Mouse (Mus musculus) olfactory bulb, adult 2 months (tissue): ENCODE data around the gene Olfr229.
"Not testable (repeated sequence)": the region's sequence is repeated elsewhere in the genome, so short reads cannot be mapped to it uniquely, and the experiment has no call there.

Experiments used
- CTCF ChIP-seq: fragments of 200-500 bp; IDR thresholded peaks from 2 replicates; pipeline ENCODE4 v1.5.1; 2012; ENCODE audit warnings: low read depth, mild to moderate bottlenecking, low read length, moderate library complexity; ENCODE audit not compliant: insufficient read depth
- POLR2A ChIP-seq: fragments of 200-500 bp; IDR thresholded peaks from 2 replicates; pipeline ENCODE4 v1.6.1; 2012; ENCODE audit warnings: mild to moderate bottlenecking, low read depth, low read length, moderate library complexity; ENCODE audit not compliant: insufficient read depth

DNA sequence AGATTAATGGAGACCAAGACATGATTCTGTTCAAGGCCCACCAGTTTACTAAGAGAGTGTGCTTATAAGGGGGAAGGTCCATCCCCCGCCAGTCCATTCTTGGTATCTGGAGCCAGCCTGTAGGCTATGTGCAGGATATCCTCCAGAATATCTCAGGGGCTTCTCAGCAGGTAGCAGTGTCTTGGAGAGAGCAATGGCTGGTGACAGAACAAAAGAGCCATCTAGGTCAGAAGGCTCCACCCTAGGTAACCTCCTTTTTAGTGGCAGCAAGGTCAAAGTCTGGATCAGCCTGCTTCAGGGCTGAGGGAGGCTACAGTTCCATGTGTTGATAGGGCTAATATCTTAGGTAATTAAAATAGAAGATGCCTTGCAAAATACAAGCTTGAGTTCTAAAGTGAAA, 35.1 kb upstream of the Olfr229 start:
- TF ChIP-seq POLR2A, CTCF: not testable (repeated sequence)
